Mouse (Mus musculus) hindbrain, embryonic 14.5 days (tissue): ENCODE measurements around the gene Atp13a3. TPM values are rescaled to one million over a fixed set of nuclear protein-coding genes. Genes with fewer than 3 reads are reported as not detected.

Source experiments
- ATAC-seq: fragments of 200-750 bp; cut with Nextera tagmentation; 2 replicates; pipeline ENCODE4 v1.8.0; 2017; ENCODE audit warnings: moderate number of reproducible peaks, mild to moderate bottlenecking, moderate TSS enrichment, moderate library complexity; ENCODE audit not compliant: low FRiP score
- DNase-seq: peaks from one replicate; pipeline ENCODE4 v3.0.0-alpha.2; 2015; ENCODE audit warnings: low spot score
- H3K27ac ChIP-seq: fragments of 300-500 bp; sonication (generic); 2 replicates; pipeline ENCODE4 v1.5.1; 2014; ENCODE audit warnings: mild to moderate bottlenecking, moderate library complexity
- H3K27me3 ChIP-seq: fragments of 300-500 bp; sonication (generic); 2 replicates; pipeline ENCODE4 v1.6.1; 2014; ENCODE audit warnings: mild to moderate bottlenecking, low read length, mixed read lengths; ENCODE audit not compliant: control insufficient read depth, insufficient read depth
- H3K36me3 ChIP-seq: fragments of 300-500 bp; sonication (generic); replicated peaks from 2 replicates; pipeline ENCODE4 v1.6.1; 2014; ENCODE audit not compliant: control insufficient read depth, insufficient read depth
- H3K4me1 ChIP-seq: fragments of 300-500 bp; sonication (generic); replicated peaks from 2 replicates; pipeline ENCODE4 v1.6.1; 2014; ENCODE audit warnings: antibody characterized with exemption, low read length, mixed read lengths; ENCODE audit not compliant: control insufficient read depth, insufficient read depth
- H3K4me2 ChIP-seq: fragments of 300-500 bp; sonication (generic); replicated peaks from 2 replicates; pipeline ENCODE4 v1.6.1; 2014; ENCODE audit warnings: mild to moderate bottlenecking, moderate library complexity
- H3K4me3 ChIP-seq: fragments of 300-500 bp; sonication (generic); replicated peaks from 2 replicates; pipeline ENCODE4 v1.5.1; 2014; ENCODE audit warnings: mild to moderate bottlenecking, low read length
- H3K9ac ChIP-seq: fragments of 300-500 bp; sonication (generic); 2 replicates; pipeline ENCODE4 v1.6.1; 2014
- H3K9me3 ChIP-seq: fragments of 300-500 bp; sonication (generic); 2 replicates; pipeline ENCODE4 v1.6.1; 2016; ENCODE audit warnings: low read length; ENCODE audit not compliant: control insufficient read depth
- WGBS: fragments of 180-500 bp; shearing (Covaris S2); extraction: QIAGEN DNeasy Blood & Tissue Kit; methylation state at CpG from one replicate; pipeline ENCODE4 v1.1.7; 2014; 5-methylcytosine and 5-hydroxymethylcytosine counted together
- polyA plus RNA-seq: library from polyadenylated mRNA; unstranded; fragments of >200 nt; fragmentation: Nextera tagmentation; extraction: Ambion mirVana; gene quantifications from 2 replicates; pipeline ENCODE4 v1.2.1, GENCODE M21; 2014

The Atp13a3 gene
- polyA plus RNA-seq, 1 experiment from 2014 or later, result 13.4 TPM

GRCm38 (mm10) chr16:30395136-30395535, 10.6 kb downstream of the Atp13a3 start:
- Histone ChIP-seq H3K4me2 (no peak overlapping the region), H3K9ac (no peak overlapping the region), H3K4me1 (no peaks in the 10 kb centered on the region), H3K27ac (no peak overlapping the region), H3K36me3 (no peaks in the 10 kb centered on the region), H3K9me3 (no peaks in the 10 kb centered on the region), H3K4me3 (no peak overlapping the region), H3K27me3 (no peaks in the 10 kb centered on the region)
- WGBS, result 84% methylated on average over 2 of the region's 2 CpGs
- ATAC-seq (no peak), DNase-seq (no peak)

GRCm38 (mm10) chr16:30390650-30391340, 15.0 kb downstream of the Atp13a3 start:
- DNase-seq (no peak), ATAC-seq (no peak)
- no peak overlapping the region for H3K4me2 ChIP-seq
- H3K36me3 ChIP-seq, result peaks cover 3% of the 10 kb centered on the region; the same call in 1 of the 2 replicates
- no peak overlapping the region for H3K4me3 ChIP-seq
- no peak overlapping the region for H3K27ac ChIP-seq
- no peaks in the 10 kb centered on the region for H3K9me3 ChIP-seq
- H3K27me3 ChIP-seq, result no peaks in the 10 kb centered on the region
- 97% methylated on average over 5 of the region's 5 CpGs for WGBS
- H3K9ac ChIP-seq, result no peak overlapping the region
- peaks cover 16% of the 10 kb centered on the region for H3K4me1 ChIP-seq

GRCm38 (mm10) chr16:30389831-30390649, 15.7 kb downstream of the Atp13a3 start:
- Histone ChIP-seq H3K9me3 (no peaks in the 10 kb centered on the region), H3K4me3 (peak overlapping the region; percentile 93), H3K4me1 (peaks cover 16% of the 10 kb centered on the region), H3K36me3 (peaks cover 6% of the 10 kb centered on the region; the same call in 1 of the 2 replicates), H3K27ac (peak overlapping the region; percentile 80; the same call in 1 of the 2 replicates), H3K9ac (peak overlapping the region; percentile 95), H3K4me2 (peak overlapping the region; percentile 86), H3K27me3 (no peaks in the 10 kb centered on the region)
- ATAC-seq, result no peak
- no peak for DNase-seq
- WGBS, result 74% methylated on average over 9 of the region's 9 CpGs

DNA sequence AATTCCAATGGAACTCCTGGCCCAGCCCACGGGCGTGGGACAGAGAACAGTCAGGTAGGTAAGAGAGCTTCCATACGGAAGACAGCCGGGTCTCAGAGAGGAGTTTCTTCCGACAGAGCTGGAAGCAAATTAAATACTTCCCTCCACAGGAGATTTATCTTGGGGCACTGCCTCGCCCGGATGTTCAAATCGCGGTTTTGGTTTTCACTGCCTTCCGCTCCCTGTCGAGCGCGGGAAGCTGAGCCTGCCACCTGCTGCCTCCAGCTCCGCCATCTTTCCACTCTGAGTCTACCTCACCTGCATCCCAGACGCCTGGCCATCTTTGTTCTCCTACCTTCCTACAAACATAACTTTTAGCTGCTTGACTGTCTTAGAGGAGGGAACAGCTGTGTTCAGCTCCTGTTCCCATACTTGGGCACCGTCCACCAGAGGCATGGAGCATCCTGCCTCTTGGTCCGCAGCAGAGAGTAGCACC, 16.5 kb downstream of the Atp13a3 start:
- ATAC-seq, result no peak; the same call in 1 of the 2 replicates
- Histone ChIP-seq H3K4me1 (peaks cover 16% of the 10 kb centered on the region), H3K4me2 (peak overlapping the region; percentile 86), H3K36me3 (peaks cover 6% of the 10 kb centered on the region; the same call in 1 of the 2 replicates), H3K27me3 (no peaks in the 10 kb centered on the region), H3K9me3 (no peaks in the 10 kb centered on the region), H3K4me3 (peak overlapping the region; percentile 93), H3K27ac (peak overlapping the region; percentile 80), H3K9ac (peak overlapping the region; percentile 95)
- peak; percentile 55 for DNase-seq
- 6% methylated on average over 17 of the region's 17 CpGs for whole genome bisulfite sequencing

GRCm38 (mm10) chr16:30388522-30389209, 17.1 kb downstream of the Atp13a3 start:
- H3K27me3 ChIP-seq, result no peaks in the 10 kb centered on the region
- peak overlapping the region; percentile 93 for H3K4me3 ChIP-seq
- no peaks in the 10 kb centered on the region for H3K9me3 ChIP-seq
- H3K4me1 ChIP-seq, result peaks cover 16% of the 10 kb centered on the region
- H3K4me2 ChIP-seq, result peak overlapping the region; percentile 86
- peak overlapping the region; percentile 80 for H3K27ac ChIP-seq
- WGBS, result under 1% methylated on average over 76 of the region's 76 CpGs
- H3K9ac ChIP-seq, result peak overlapping the region; percentile 95
- peak; percentile 91 for DNase-seq
- peaks cover 6% of the 10 kb centered on the region; the same call in 1 of the 2 replicates for H3K36me3 ChIP-seq
- ATAC-seq, result peak; percentile 93

DNA sequence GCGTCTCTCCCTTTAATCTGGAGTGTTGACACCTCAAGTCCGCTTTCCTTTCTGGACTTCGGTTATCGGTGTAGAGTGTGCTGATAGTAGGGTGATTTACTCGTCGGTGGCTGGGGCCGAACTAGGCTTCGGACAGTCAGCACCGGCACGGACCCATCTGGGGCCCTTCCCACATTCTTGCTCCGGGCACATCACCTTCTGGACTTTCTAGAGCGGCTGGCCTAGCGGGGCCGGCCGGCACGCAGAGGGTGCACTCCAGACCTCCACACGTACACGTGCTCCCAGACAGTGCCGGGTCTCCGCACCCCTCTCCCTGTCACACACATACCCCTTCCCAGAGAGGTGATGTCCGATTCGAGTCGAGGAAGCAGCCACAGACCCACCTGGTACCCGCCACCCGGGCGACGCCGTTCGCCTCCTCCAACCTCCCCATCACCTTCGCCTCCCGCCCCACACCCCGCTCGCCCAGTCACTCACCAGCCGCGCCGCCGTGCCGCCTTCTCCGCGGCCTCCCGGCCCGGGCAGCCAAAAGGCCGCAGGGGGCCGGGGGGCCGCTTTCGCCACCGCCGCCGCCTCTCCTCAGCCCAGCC, 17.8 kb downstream of the Atp13a3 start:
- Histone ChIP-seq H3K4me1 (peaks cover 16% of the 10 kb centered on the region), H3K27ac (peak overlapping the region; percentile 80), H3K9ac (peak overlapping the region; percentile 95), H3K9me3 (no peaks in the 10 kb centered on the region), H3K4me3 (peak overlapping the region; percentile 93), H3K27me3 (no peaks in the 10 kb centered on the region), H3K4me2 (peak overlapping the region; percentile 86), H3K36me3 (peaks cover 8% of the 10 kb centered on the region)
- DNase-seq (peak; percentile 46), ATAC-seq (peak; percentile 71)
- under 1% methylated on average over 48 of the region's 49 CpGs for WGBS

DNA sequence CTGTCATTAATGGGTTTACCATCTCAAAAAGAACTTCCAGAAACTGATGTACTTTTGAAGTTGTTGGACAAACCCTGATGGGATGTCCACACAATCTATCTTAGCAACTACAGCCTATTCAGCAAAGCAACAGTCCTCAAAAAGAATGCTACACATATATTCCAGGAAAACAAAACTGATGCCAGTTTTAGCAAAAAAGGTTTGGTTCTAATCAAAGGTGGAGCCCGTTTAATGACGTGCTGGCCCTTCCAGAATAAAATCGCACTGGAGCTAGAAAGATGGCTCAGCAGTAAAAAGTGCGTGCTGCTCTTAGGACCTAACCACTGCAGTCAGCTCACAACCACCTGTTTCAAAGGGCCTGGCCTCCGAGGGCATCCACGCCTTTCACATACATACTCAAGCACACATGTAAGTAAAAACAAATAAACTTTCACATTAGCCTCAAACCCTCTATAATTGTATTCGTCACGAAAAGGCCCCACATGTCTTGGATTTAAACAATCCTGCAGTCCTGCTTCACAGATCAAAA, 18.8 kb downstream of the Atp13a3 start:
- Histone ChIP-seq H3K9me3 (no peaks in the 10 kb centered on the region), H3K9ac (peak overlapping the region; percentile 95; the same call in 1 of the 2 replicates), H3K4me2 (peak overlapping the region; percentile 86), H3K4me1 (peaks cover 16% of the 10 kb centered on the region), H3K36me3 (peaks cover 13% of the 10 kb centered on the region), H3K4me3 (peak overlapping the region; percentile 93), H3K27me3 (no peaks in the 10 kb centered on the region), H3K27ac (no peak overlapping the region)
- DNase-seq (no peak), ATAC-seq (no peak)
- 76% methylated on average over 8 of the region's 8 CpGs for WGBS

- H3K9me3 ChIP-seq, result no peaks in the 10 kb centered on the region
- no peak overlapping the region for H3K9ac ChIP-seq
- H3K4me2 ChIP-seq, result no peak overlapping the region
- no peak overlapping the region for H3K4me3 ChIP-seq
- H3K4me1 ChIP-seq, result peaks cover 16% of the 10 kb centered on the region
- no peaks in the 10 kb centered on the region for H3K27me3 ChIP-seq
- ATAC-seq (no peak), DNase-seq (no peak)
- WGBS, result 98% methylated on average over 1 of the region's 1 CpGs
- no peak overlapping the region for H3K27ac ChIP-seq
- H3K36me3 ChIP-seq, result peaks cover 13% of the 10 kb centered on the region
Observed at GRCm38 (mm10) chr16:30385531-30385930, 20.2 kb downstream of the Atp13a3 start.
